Mouse (Mus musculus): ENCODE results near the gene Rab43. TPM values are rescaled to one million over a fixed set of nuclear protein-coding genes. Genes with fewer than 3 reads are reported as not detected.

Rab43 gene
- polyA plus RNA-seq, 1 experiment from 2014 or later: 5.8 TPM

GRCm38 (mm10) chr6:87751574-87751973, 60.4 kb downstream of the Rab43 start:
- no peak overlapping the region for H3K27ac ChIP-seq (replicated peaks)
- H3K4me1 ChIP-seq: peaks cover 9% of the 10 kb centered on the region
- H3K36me3 ChIP-seq: peaks cover 56% of the 10 kb centered on the region
- DNase-seq (ENCODE audit: low spot score): no peak
- no peaks in the 10 kb centered on the region for H3K27me3 ChIP-seq (ENCODE audit: low read depth, poor library complexity, severe bottlenecking)
- no peaks in the 10 kb centered on the region for H3K9me3 ChIP-seq (replicated peaks)
- no peak overlapping the region for H3K4me3 ChIP-seq
- 92% methylated on average over 6 of the region's 6 CpGs for WGBS

DNA sequence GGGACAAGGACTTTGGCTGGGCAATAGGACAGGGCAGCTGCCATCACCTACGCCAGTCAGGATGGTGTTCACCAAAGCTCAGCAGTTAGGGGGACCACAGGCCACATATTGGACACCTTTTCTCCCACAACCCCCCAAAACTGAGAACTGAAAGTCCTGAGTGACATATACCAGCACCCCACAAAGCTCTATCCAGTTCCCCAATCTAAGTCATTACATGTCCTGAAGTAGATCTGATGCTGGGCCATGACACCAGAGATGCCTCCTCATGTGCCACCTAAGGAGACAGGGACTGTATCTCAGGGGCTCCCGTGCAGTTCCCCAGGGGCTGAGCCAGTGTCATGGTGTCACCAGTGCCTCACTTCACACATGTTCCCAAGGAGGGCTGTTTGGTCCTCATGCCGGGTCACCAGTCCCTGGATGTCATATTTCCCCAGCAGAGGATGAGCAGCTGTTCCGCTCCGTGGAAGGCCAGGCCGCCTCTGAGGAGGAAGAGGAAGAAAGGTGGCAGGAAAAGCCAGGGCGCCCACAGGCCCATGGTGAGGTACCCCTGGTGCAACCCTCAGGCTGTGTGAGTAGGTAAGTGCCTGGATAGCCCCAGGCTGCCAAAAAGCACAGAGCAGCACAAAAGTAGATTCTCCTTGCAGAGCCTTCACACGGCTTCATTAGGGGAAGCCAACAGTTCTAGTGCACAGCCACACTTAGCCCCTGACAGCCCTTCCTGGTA, 61.6 kb downstream of the Rab43 start:
- Histone ChIP-seq H3K27me3 (ENCODE audit: low read depth, poor library complexity, severe bottlenecking) (no peaks in the 10 kb centered on the region), H3K9me3 (replicated peaks) (no peaks in the 10 kb centered on the region), H3K27ac (replicated peaks) (no peak overlapping the region), H3K4me1 (peaks cover 9% of the 10 kb centered on the region), H3K4me3 (no peak overlapping the region), H3K36me3 (peaks cover 46% of the 10 kb centered on the region)
- DNase-seq (ENCODE audit: low spot score): no peak
- WGBS: 89% methylated on average over 8 of the region's 8 CpGs

DNA sequence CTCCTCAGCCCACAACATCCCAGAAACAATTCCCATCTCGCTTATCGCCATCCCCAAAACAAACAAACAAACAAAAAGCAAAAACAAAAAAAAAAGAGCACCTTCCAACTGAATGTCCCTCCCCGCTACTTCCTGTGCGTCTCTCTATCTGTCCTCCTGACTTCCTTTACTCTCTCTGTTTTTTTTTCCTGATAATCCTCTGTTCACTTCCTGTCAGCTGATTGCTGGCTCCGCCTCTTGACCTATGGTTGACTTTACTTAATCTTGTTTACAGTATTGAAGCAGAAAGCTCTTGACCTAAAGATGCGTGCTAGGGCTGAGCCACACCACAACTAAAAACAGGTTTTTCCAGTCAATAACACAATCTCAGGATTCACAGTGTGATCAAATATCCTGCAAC, 63.4 kb downstream of the Rab43 start:
- no peaks in the 10 kb centered on the region for H3K27me3 ChIP-seq (ENCODE audit: low read depth, poor library complexity, severe bottlenecking)
- H3K9me3 ChIP-seq (replicated peaks): no peaks in the 10 kb centered on the region
- peaks cover 29% of the 10 kb centered on the region for H3K36me3 ChIP-seq
- H3K27ac ChIP-seq (replicated peaks): no peak overlapping the region
- 84% methylated on average over 6 of the region's 6 CpGs for WGBS
- DNase-seq (ENCODE audit: low spot score): no peak
- no peak overlapping the region for H3K4me3 ChIP-seq
- peaks cover 5% of the 10 kb centered on the region for H3K4me1 ChIP-seq

DNA sequence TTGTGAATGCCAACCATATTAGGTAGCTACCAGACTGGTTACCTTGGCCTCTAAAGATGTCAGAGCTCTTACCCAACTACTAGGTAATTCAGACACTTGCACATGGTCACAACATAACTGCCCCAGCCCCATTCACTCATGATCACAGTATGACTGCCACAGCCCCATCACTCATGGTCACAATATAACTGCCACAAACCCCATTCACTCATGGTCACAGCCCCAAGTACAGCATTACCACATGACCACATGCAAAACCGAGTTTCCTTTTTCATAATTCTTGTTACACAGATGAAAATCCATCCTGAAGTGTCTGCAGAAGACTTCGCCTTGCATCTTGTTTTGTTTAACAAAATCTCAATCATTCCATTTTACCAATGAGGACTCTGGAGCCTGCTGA, 63.9 kb downstream of the Rab43 start:
- Histone ChIP-seq H3K4me1 (peaks cover 8% of the 10 kb centered on the region), H3K27me3 (ENCODE audit: low read depth, poor library complexity, severe bottlenecking) (no peaks in the 10 kb centered on the region), H3K4me3 (no peak overlapping the region), H3K9me3 (replicated peaks) (no peaks in the 10 kb centered on the region), H3K36me3 (peaks cover 29% of the 10 kb centered on the region), H3K27ac (replicated peaks) (no peak overlapping the region)
- no peak for DNase-seq (ENCODE audit: low spot score)
- 89% methylated on average over 2 of the region's 2 CpGs for WGBS

DNA sequence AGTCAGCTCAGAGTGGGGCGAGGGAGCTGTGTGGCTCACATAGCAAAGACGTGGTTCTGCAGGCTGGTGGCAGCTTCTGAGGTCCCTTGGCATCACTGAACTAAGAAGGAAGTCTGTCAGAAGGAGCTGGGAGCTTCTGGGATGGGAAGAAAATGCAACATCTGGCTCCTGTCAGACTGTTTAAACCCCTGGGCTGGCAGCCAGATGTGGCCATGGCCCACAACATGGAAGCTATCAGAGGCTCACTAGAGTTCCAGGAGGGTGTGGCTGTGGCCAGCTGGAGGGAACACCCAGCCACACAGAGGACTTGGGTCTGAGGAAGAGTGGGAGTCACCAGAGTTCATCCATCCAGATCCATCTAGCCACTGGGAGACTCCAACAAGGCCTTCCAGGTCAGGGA, 65.1 kb downstream of the Rab43 start:
- no peaks in the 10 kb centered on the region for H3K9me3 ChIP-seq (replicated peaks)
- peaks cover 13% of the 10 kb centered on the region for H3K4me1 ChIP-seq
- peaks cover 26% of the 10 kb centered on the region for H3K36me3 ChIP-seq
- H3K27me3 ChIP-seq (ENCODE audit: low read depth, poor library complexity, severe bottlenecking): no peaks in the 10 kb centered on the region
- no peak overlapping the region for H3K27ac ChIP-seq (replicated peaks)
- no peak overlapping the region for H3K4me3 ChIP-seq
- no peak for DNase-seq (ENCODE audit: low spot score)
- 81% methylated on average over 2 of the region's 2 CpGs for WGBS

DNA sequence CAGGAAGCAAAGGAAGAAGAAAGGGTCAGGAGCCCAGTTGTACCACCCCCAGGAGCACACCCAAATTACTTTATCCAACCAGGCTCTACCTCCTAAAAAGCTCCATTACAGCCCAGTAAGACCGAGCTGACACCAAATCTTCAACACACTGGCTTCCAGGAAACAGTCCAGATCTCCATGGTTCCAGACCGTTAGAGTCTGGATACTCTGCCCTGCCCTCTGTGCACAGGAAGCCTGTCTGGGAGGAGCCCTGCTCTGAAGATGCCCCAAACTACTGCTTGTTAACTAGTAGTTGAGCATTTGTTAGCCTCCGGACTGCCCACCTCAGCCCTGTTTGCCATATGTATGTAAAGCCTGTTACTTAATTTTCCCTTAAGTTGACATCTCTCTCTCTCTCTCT, 65.9 kb downstream of the Rab43 start:
- H3K27ac ChIP-seq (replicated peaks): no peak overlapping the region
- no peak overlapping the region for H3K4me3 ChIP-seq
- DNase-seq (ENCODE audit: low spot score): no peak
- H3K9me3 ChIP-seq (replicated peaks): no peaks in the 10 kb centered on the region
- H3K36me3 ChIP-seq: peaks cover 20% of the 10 kb centered on the region
- 83% methylated on average over 3 of the region's 3 CpGs for WGBS
- H3K27me3 ChIP-seq (ENCODE audit: low read depth, poor library complexity, severe bottlenecking): no peaks in the 10 kb centered on the region
- peaks cover 13% of the 10 kb centered on the region for H3K4me1 ChIP-seq

DNA sequence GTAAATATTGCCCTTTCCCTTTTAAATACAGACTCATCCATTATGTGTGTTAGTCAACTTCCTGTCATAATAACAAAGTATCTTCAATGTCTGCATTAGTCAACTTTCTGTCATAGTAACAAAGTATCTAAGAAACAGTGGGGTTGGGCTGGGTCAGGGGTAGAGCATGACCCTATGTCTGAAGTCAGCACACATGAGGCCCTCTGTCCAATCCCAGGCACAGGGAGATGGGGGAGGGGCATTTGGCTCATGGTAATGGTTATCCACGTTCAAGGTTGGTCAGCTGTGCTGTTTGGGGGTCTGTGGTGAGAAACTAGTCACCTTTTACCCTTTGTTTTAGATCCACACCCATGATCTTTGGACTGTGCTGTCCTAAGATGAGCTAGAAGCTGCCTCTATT, 66.7 kb downstream of the Rab43 start:
- 41% methylated on average over 1 of the region's 1 CpGs for WGBS
- H3K27ac ChIP-seq (replicated peaks): no peak overlapping the region

DNA sequence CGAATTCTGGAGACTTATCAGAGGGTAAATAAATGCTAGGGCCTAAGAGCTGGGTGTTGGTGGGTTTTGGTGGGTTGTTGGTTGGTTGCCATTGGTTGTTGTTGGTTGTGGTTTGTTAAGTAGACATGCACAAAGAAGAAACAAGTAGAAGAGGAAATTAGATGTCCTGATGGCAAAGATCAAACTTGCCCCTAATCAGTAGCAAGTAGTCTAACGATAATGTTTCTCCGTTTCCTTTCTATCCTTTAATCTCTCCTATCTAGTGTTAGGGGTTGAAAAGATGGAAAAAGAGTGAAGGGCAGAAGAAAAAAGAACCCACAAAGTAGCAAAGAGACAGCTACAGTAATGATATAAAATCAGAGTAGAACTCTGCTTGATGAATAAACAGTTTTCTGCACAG, 67.3 kb downstream of the Rab43 start:
- Histone ChIP-seq H3K4me3 (no peak overlapping the region), H3K27ac (replicated peaks) (no peak overlapping the region), H3K4me1 (peaks cover 22% of the 10 kb centered on the region), H3K36me3 (peaks cover 9% of the 10 kb centered on the region; the same call in 1 of the 2 replicates), H3K27me3 (ENCODE audit: low read depth, poor library complexity, severe bottlenecking) (peaks cover 9% of the 10 kb centered on the region; the same call in 1 of the 2 replicates), H3K9me3 (replicated peaks) (no peaks in the 10 kb centered on the region)
- 88% methylated on average over 3 of the region's 3 CpGs for WGBS
- no peak for DNase-seq (ENCODE audit: low spot score)

More for the DNA sequence above, 66.7 kb downstream of the Rab43 start:
- Histone ChIP-seq H3K4me3 (no peak overlapping the region), H3K9me3 (replicated peaks) (no peaks in the 10 kb centered on the region), H3K36me3 (peaks cover 14% of the 10 kb centered on the region), H3K4me1 (peaks cover 15% of the 10 kb centered on the region), H3K27me3 (ENCODE audit: low read depth, poor library complexity, severe bottlenecking) (peaks cover 4% of the 10 kb centered on the region; the same call in 1 of the 2 replicates)
- no peak for DNase-seq (ENCODE audit: low spot score)

DNA sequence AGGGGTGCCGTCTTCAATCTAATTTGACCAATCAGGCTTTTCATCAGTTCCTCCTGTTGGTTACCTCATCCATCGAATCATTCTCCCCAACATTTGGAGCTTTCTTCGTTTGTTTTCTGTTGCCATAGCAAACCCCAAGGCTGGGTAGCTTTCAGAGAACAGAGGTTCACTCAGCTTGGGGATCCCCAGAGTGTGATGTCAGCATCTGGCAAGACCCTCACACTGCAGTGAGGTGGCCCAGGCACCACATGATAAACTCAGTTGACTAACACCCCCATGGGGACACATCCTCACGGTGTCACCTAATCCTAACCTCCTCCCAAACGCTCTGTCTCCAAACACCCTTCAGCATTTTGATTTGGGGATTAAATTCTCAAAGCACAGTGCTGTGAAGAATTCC, 68.7 kb downstream of the Rab43 start:
- Histone ChIP-seq H3K27me3 (ENCODE audit: low read depth, poor library complexity, severe bottlenecking) (peaks cover 9% of the 10 kb centered on the region; the same call in 1 of the 2 replicates), H3K4me1 (peaks cover 35% of the 10 kb centered on the region)
- WGBS: 70% methylated on average over 5 of the region's 5 CpGs

DNA sequence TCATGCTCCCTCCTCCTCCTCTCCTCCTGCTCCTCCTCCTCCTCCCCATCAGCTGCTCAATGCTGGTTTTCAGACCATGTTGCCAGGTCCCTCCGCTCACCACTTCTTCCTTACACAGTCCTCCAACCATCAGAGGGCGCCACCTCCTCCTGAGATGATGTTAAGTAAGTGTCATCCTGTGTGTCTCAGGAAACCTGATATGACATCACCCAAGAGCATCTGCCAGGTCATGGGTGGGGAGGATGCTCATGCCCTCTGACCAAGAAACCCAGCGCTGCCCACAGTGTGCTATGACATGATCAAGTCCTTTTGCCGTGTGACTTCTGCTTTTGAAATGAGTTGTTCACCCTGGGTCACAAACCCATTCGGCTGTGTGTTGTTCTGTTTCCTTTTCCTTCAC, 69.2 kb downstream of the Rab43 start:
- Histone ChIP-seq H3K36me3 (peaks cover 9% of the 10 kb centered on the region; the same call in 1 of the 2 replicates), H3K9me3 (replicated peaks) (no peaks in the 10 kb centered on the region), H3K4me3 (no peak overlapping the region), H3K4me1 (peaks cover 40% of the 10 kb centered on the region), H3K27me3 (ENCODE audit: low read depth, poor library complexity, severe bottlenecking) (peaks cover 9% of the 10 kb centered on the region; the same call in 1 of the 2 replicates), H3K27ac (replicated peaks) (peak overlapping the region; percentile 28; the same call in 1 of the 2 replicates)
- WGBS: 76% methylated on average over 5 of the region's 5 CpGs
- DNase-seq (ENCODE audit: low spot score): no peak

More for the DNA sequence above, 68.7 kb downstream of the Rab43 start:
- Histone ChIP-seq H3K36me3 (peaks cover 9% of the 10 kb centered on the region; the same call in 1 of the 2 replicates), H3K4me3 (no peak overlapping the region), H3K9me3 (replicated peaks) (no peaks in the 10 kb centered on the region), H3K27ac (replicated peaks) (peak overlapping the region; percentile 28; the same call in 1 of the 2 replicates)
- no peak for DNase-seq (ENCODE audit: low spot score)

- peaks cover 48% of the 10 kb centered on the region for H3K4me1 ChIP-seq
- H3K27me3 ChIP-seq (ENCODE audit: low read depth, poor library complexity, severe bottlenecking): peaks cover 15% of the 10 kb centered on the region
- 95% methylated on average over 8 of the region's 8 CpGs for WGBS
- H3K36me3 ChIP-seq: peaks cover 9% of the 10 kb centered on the region; the same call in 1 of the 2 replicates
- no peak for DNase-seq (ENCODE audit: low spot score)
- no peaks in the 10 kb centered on the region for H3K9me3 ChIP-seq (replicated peaks)
- H3K27ac ChIP-seq (replicated peaks): 0 out of 2 replicates have a peak overlapping the region, but pooled peaks have one; percentile 28
- no peak overlapping the region for H3K4me3 ChIP-seq
Measured at GRCm38 (mm10) chr6:87741978-87742377, 70.0 kb downstream of the Rab43 start.

DNA sequence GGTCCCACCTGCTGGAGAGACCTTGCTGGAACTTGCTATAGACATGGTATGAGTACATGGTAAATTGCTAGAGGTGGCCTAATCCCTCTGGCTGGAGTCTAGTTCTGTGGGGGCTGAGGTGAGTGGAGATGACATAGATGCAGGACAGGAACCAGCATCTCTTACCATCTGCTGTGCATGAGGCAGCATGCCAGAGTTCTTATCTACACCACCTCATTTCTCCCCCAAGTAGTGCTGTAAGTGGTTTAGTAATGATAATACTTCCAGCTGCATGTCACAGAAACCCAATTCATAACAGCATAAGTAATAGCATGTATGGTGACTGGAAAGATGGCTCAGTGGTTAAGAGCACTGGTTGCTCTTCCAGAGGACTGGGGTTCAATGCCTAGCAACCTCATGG, 71.5 kb downstream of the Rab43 start:
- Histone ChIP-seq H3K27ac (replicated peaks) (peak overlapping the region; percentile 86), H3K4me3 (no peak overlapping the region), H3K36me3 (peaks cover 15% of the 10 kb centered on the region), H3K9me3 (replicated peaks) (no peaks in the 10 kb centered on the region), H3K27me3 (ENCODE audit: low read depth, poor library complexity, severe bottlenecking) (peaks cover 30% of the 10 kb centered on the region), H3K4me1 (peaks cover 51% of the 10 kb centered on the region)
- DNase-seq (ENCODE audit: low spot score): no peak

- DNase-seq (ENCODE audit: low spot score): no peak
- Histone ChIP-seq H3K36me3 (peaks cover 21% of the 10 kb centered on the region), H3K4me3 (no peak overlapping the region), H3K27me3 (ENCODE audit: low read depth, poor library complexity, severe bottlenecking) (peaks cover 36% of the 10 kb centered on the region), H3K4me1 (peaks cover 51% of the 10 kb centered on the region), H3K27ac (replicated peaks) (peak overlapping the region; percentile 86), H3K9me3 (replicated peaks) (0 out of 2 replicates have a peak, but pooled peaks cover 2% of the 10 kb centered on the region)
- WGBS: 66% methylated on average over 6 of the region's 6 CpGs
Measured at GRCm38 (mm10) chr6:87739898-87740297, 72.1 kb downstream of the Rab43 start.

Measured in midbrain, embryonic 10.5 days (tissue).